Mouse (Mus musculus): ENCODE measurements around the gene 4930402H24Rik.

DNA sequence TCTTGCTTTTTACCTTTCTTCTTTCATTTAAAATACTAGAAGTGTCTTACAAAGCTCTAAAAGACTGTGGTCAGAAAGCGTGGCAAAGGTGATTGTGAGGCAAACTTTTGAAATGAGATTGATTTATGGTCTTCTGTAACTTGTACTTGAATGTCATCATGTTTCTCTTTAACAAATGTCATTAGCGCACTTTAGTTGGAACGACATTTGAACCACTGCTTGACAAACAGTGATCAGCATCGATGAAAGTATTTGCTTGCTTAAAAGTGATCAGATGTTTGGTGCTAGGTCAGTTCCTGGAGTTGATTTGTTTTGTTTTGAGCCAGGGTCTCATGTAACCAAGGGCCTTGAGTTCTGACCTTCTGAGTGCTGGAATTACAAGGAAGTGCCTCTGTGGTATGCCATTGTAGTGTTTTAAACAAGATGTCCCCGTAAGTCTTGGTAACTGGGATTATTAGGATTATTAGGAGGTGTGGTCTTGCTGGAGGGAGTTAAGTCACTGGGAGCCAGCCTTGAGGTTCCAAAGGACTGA, 12.9 kb upstream of the 4930402H24Rik start:
- TF ChIP-seq CTCF (IDR thresholded peaks at IDR 0.05; ENCODE audit: low read depth), result no peak
- TF ChIP-seq EP300 (optimal IDR thresholded peaks at IDR 0.05), result no peak

Measured in stomach, postnatal 0 days (tissue).